Mouse (Mus musculus) 3T3-L1 (cell line): ENCODE measurements around the gene Col19a1.
"Not testable (repeated sequence)": the region's sequence is repeated elsewhere in the genome, so short reads cannot be mapped to it uniquely, and the experiment has no call there.

Experiments used
- DNase-seq: peaks from one replicate; pipeline ENCODE4 v3.0.0-alpha.2; 2015; ENCODE audit warnings: low read depth, low spot score

Col19a1 gene

DNA sequence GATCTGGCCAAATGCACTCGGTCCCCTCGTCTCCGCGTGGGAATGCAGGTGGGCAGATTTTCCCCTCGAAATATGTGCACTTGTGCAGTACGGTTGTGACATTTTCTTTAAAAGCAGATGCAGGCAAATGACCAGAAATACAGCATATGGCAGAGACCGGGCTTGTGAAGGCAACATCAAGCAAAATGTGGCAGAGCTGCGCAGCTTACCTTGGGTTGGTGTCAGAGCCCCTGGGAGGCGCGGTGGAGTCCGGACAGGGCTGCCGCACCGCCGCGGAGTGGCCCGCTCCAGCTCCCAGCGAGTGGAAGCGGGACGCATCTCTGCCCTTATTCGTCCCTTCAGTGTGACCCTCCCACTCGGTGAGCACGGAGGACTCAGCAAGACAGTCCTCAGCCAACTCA lies at the start of gene Col19a1:
Gene Col19a1, minus strand, starts transcription at position 332 of the 401 bp plus-strand sequence.
- DNase-seq, result no peak

DNA sequence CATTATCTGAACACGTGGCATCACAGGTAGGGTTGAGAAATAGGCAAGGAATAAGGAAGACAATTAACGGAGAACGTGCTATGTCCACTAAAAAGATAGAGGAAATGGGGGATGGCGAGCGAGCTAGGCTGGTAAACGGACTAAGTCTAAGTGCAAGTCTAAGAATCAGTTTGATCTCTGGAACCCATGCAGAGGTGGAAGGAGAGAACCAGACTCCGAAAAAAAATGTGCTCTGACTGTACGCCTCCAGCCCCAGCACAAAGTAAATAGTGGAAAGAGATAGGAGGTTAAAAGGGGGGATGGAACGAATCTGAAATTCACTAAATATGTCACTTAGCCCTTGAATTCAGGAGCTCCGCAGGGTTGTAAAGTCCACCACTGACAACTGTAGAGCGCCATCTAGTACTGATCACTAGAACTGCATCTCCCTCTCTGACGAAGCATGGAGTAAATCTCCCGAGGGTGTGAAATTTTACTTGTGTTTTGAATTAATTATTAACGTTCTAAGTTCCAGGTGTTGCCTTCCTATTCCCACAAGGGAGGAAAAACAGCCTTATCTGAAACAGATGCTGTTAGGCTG lies 46.4 kb upstream of the Col19a1 start:
- peak; percentile 22 for DNase-seq

DNA sequence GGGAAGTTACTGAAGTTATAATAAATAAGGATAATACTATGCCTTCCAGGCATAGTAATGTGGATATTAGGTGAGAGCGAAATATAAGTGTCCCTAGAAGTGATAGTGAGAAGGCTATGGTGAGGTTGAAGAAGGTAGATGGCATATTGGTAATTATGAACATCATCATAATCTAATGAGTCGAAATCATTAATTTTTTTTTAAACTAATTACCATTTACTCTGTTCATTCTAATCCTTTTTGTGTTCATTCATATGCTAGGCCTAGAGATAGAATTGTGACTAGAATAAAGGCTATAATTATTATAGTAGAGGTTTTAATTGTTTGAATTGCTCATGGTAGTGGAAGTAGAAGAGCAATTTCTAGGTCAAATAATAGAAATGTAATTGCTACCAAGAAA lies 25.3 kb upstream of the Col19a1 start:
- DNase-seq, result not testable (repeated sequence)

DNA sequence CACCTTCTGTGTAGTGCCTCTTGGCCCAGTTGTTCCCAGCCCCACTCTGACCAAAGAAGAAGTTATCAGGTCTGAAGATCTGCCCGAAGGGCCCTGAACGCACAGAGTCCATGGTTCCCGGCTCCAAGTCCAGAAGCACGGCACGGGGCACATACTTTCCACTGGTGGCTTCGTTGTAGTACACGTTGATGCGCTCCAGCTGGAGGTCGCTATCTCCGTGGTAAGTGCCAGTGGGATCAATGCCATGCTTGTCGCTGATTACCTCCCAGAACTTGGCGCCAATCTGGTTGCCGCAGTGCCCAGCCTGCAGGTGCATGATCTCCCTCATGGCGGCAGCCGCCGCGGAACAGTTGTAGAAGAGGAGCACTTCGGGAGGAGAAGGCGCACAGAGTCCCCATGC lies 7.8 kb upstream of the Col19a1 start:
- DNase-seq, result no peak

DNA sequence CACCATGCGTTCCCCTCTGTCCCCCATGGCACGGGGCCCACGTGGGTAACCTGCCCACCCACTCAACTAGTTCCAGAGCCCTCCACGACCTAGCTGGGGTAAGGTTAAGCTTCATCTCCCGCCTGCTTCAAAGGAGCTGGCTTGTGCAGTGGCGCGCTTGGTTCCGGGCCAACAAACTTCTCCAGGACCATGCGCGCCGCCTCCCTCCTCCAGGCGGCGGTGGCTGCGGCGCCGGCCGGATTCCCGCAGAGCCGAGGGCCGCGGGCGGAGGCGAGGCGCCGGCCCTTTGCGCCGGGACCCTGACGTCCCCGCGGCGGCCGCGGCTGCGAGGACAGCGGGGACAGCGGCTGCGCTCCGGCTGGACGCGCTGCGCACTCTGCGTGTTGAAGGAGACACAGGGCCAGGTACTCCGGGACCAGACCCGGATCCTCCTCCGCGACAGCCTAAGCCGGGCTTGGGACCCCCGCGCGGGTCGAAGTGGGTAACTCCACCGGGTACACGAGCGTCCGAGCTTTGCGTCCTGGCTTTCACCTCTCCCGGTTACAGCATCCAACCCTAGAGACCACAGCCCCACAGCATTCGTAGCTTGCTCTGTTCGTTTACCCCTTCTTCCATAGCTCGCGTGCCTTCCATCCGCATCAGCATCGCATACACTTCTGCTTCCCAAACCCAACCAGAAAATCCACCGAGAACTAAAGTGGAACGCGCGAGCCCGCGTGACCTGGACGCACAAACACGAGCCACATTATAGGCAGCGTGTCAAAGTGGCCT lies 717 bp downstream of the Col19a1 start:
- DNase-seq, result no peak

DNA sequence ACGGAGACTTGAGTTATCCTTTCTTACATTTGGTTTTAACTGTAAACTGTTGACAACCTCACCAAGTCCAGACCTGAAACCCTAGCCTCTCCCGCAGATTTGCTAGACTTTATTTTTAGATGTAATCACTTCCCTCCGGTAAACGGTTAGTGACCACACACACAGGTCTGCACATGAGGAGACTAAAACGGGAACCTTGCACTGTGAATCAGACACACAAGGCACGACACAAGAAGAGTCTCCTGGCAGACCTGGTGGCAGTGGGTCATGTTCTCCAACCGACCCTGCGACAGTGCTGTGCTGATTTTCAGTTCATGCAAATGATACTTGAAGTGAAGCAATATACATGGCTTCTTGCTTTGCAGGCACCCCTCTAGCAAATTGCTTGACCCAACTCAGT lies 14.7 kb downstream of the Col19a1 start:
- DNase-seq, result no peak

DNA sequence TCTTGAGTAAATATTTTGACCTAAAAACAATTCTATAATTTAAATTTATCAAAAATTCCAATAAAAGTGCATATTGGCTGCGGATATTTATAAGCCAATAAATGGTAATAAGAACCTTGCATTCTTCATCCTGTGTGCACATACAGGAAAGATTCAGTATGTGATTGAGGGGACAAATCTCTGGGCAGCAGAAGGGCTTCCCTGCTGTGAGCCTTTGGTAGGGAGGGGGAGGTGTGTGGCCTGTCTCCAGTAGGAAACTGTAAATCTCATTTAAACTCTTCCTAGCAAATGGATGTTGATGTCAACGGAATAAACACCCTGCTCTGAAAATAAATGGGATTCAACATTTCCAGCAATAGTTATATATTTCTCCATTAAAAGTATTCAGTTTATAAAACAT lies 23.2 kb downstream of the Col19a1 start:
- DNase-seq, result no peak

DNA sequence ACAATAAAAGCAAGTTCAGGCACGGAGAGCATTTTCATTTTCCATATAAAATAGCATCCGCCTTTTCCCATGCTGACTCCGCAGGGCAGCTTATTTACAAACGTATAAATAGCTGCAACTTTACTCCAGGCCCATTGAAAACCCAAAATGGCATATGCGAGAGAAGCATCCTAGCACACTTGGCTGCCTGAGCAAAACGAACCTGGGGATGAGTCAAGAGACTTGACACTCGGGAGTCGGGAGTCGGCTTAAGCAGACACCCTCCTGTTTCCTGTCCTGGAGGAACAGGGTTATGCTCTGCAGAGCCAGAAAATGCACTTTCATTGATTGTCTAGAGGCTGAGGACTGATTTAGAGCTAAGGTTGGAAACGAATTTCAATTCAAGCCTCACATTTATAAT lies 29.3 kb downstream of the Col19a1 start:
- no peak for DNase-seq

DNA sequence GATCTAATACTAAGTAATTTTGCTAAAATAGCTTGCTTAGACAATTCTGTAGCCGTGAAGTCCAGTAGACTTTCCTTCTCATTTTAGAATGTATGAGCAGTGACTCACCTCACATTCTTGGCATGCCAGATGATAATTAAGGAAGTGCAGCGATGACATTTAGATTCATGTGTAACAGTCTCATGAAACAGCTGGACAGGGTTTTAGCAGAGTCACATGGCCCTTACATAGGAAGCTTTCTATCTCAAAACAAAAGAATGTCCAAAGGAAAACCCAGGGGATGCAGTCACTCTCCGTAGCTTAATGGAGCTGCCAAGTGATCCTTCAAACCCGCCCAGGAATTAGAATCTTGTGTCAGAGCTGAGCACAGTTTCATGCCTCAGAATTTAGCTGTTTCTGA lies 33.8 kb downstream of the Col19a1 start:
- peak; percentile 95 for DNase-seq

DNA sequence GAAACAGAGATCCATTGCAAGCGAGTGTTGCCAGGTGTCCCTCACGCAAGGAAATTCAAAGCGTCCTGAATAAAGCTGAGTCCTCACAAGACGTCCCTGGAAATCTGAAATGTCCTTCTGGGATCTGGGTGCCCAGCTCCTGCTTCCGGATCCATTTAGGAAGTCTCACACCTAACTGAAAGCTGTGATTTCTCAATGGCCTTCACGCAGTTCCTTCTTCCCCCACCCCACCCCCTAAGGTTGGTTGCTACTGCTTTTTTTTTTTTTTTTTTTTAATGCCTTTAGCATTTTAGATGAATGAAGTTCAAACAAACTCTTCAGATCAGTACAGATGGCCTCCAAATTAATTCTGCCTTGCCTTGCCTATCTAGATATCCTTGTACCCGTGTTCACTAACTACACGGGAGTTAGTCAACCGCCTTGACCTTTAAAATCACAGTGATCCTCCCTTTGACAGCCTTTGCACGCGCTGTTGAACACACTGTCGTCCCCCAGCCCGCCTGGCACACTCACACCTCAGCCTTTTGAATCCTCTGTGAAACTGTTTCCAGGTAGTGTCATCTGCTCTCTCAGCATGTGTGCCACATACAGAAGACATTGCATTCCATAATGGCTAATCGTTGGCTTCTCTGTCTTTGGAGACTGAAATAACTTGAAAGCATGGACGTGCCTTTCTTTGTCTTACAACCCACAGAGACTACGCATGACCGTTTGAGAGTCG lies 36.6 kb downstream of the Col19a1 start:
- no peak for DNase-seq

DNA sequence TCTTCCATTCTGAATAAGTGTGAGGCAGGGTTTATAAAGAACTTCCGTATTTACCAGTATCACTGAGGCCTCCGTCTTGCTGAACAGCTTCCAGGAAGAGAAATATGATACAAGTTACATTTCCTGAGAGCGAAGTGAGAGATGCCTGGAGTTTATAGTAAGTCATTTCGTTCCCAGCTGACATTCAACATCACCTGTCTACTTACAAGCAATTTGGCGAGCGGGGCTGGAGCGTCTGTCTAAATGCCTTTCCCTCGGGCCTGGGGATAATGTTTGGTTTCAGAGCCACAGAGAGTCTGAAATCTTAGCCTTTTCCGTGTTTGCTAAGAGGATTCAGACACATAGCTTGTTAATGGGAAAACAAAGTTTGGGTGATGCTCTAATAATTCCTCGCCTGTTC lies 37.2 kb downstream of the Col19a1 start:
- no peak for DNase-seq

DNA sequence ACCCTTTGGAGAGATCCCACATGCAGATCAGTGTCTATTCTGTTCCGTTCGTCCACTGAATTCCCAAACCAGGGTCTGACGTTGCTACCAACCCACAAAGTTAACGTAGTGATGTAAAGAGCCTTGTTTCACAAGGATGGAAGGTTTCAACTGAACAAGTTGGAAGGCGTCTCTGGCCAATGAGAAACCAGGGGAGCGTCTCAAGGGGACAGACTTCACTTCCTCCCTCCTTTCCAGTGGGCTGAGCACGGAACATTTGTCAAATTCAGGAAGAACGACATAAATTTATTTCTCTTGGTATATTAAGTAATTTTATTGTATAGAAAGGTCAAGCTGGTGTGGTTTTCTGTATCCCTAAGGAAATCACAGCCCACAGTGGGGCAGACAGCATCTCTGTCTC lies 38.2 kb downstream of the Col19a1 start:
- DNase-seq, result no peak

DNA sequence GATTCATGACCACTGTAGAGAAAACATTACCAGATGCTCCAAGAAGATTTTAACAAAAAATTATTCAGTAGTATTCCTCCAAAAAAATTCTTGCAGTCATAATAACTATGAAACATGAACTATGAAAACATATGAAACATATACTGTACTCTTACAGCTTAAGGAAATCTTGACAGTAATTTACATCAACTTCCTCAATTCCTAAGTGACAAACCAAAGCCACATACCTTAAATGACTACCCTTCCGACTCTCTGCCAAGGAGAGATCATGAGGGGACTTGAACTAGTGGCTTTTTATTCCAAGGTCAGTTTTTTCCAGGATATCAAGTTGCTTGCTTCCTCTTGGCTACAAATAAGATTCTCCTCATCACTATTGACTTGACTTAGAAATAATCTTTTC lies 39.7 kb downstream of the Col19a1 start:
- DNase-seq, result no peak

DNA sequence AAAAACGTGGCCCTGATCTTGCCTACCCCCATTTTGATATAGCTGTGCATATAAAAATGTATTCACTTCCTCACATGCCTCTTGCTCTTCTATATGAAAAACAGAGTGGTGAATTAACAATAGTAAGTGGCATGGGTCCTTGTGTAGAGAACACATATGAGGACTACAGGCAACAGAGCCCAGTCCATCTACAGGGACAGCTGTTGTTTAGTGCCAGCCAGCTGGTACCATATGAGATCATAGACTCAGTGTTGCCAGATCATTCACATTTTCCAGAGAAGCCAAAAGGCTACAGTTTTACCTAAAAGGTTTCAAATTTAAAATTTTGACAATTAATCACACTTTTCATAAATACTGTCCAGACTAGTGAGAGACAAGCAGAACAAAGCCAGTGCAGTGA lies 47.4 kb downstream of the Col19a1 start:
- DNase-seq, result no peak

DNA sequence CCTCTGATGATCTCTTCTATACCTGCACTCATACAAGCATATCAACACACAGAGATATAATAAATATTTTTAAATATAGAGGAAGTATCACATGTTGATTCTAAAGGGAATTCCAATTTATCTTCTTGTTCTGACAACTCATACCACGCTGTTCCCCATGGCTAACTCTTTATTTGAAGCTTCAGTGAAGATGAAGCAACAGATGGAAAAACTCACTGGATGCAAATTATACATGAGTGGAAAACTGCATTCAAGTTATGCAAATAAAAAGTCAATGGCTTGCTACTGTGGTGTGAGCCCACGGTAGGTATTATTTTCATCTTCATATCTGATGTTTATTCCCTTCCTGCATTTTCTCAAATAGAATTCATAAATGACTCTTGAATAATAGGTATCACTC lies 60.1 kb downstream of the Col19a1 start:
- DNase-seq, result no peak

DNA sequence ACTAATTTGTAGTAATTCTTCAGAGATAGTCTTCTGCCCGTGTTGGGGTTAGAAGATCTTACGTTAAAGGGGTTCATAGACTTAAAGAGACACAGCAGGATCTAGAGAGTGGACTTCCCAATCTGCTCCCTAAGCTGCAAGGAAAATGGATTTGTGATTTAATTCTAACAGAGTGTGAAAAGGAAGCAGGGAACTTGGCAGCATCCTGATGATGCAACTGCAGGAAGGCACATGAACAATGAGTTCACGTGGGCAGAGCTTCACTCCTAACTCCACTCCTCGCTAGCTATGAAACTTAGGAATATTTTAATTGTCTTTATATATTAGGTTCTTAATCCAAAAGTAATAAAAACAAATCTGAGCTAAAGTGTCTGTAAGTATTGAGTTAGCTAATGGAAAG lies 69.8 kb downstream of the Col19a1 start:
- DNase-seq, result peak; percentile 6

DNA sequence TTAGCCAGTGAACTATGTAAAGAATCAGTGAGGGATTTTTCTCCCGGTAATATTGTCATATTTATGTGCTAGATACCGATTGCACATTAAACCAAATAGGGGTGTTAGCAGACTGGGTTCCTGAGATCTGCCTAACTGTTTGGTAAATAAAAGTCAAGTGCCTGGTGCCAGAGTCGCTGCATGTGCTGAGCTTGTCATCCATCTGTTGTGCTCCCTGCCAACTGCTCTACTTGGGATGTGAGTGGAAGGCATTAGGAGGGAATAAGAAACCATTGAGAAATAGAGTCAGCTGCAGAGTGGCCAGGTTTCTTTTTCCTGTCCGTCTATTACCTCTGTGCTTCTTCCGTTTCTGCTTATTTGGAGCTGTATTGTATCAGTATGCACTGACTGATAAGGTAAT lies 71.9 kb downstream of the Col19a1 start:
- DNase-seq, result no peak

DNA sequence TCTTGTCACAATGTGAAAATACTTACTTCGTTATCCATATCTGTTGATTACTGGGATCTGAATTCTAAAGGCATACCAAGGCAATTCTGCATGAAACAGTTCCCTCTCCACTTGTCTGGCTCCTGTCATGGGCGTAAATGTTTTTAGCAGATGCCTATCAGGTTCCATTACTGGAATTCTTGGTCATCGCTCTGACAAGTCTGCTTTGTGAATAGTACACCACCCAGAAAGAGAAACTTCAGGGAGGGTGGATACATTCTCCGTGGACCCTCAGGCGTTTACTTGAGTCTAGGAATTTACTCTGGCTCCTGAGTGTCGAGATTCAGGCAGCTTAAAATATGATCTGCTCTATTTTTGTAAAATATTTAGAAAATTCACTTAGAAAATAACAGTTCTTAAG lies 75.7 kb downstream of the Col19a1 start:
- DNase-seq, result no peak

DNA sequence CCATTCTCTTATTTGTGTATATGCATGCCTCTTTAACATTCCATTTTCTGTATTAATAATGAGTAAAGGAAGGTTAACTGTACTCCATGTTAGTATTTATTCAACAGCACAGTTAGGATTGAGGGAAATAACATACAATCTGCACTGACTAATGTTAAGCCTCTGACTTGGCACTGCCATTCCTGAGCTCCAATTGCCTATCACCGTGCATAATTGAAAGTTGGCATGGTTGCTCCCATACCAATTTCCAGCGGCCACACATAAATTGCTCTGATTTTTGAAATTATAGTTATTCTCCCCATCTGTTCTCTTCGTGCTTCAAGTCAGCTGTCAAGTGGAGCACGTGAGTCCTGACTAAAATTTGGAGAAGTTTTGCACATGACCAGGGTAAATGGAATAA lies 91.9 kb downstream of the Col19a1 start:
- DNase-seq, result no peak

DNA sequence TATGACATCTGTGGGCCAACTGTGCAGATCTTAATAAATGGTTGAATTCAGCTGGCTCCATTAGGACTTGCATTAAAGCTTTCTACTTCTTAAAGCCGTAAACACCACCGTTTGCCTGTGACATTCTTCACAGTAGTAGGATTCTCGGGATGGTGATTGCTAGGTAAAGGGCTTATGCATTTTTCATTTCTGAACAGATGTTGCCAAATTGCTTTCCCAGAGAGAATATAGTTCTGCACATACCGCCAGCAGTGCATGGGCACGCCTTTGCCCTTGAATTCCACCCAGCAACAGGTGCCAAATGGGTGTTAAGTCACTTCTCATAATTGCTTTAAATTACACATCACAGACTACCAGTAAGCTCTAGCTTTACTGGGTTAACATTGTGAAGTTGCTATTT lies 103.1 kb downstream of the Col19a1 start:
- no peak for DNase-seq

DNA sequence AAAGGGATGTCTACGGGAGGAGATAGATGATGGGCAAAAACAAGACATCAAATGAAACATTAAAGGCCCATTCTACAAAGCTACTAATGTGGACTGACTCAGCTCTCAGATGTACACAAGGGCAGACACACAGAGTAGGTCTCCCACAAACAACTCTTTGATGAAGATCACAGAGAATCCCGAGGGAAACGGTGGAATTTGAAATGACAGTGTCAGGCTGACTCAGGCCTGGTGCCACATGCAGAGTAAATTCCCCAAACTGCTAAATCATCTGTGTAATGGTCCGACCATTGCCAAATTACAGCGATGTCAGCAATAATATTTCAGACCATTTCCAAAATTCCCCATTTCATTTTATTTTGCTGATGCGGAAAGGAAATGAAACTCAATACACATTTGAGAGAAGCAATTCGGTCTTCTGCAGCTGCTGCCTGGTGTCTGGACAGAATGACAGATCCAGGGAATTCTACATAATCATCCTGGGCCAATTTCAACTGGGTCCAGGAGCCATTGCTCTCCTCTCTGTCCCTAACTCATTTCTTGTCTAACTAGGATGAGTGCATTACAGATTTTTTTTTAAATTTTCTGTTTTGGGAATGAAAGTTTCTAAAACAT lies 116.1 kb downstream of the Col19a1 start:
- no peak for DNase-seq

DNA sequence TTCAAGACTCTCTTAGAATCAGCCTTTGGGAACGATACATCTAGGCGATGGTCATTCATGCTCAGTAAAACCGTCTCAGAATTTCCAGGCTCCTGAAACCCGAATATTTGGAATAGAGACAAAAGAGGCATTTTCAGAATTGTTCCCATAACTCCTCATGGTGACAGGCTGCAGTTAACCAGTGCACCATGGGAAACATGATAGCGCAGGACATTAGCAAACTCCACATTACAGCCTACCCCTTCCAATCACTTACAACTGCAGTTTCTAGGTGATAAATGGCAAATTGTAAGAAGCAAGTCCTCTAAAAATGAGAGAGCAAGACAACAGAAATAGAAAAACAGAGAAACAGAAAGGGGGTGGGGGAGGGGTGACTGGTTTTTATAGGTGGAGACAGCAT lies 116.6 kb downstream of the Col19a1 start:
- DNase-seq, result no peak
